Mouse (Mus musculus): ENCODE measurements around the gene Asap3. TPM values are rescaled to one million over a fixed set of nuclear protein-coding genes. Genes with fewer than 3 reads are reported as not detected.
A peak's percentile ranks its signal among the peaks of the same experiment; 100 is the strongest.

The Asap3 gene
- polyA plus RNA-seq, 1 experiment from 2014 or later: 11.8 TPM

- Histone ChIP-seq H3K4me1 (peaks cover 50% of the 10 kb centered on the region), H3K4me3 (0 out of 2 replicates have a peak overlapping the region, but pooled peaks have one; percentile 68)
These were observed 31.7 kb upstream of the Asap3 start for GRCm38 (mm10) chr4:136174216-136175193.

GRCm38 (mm10) chr4:136176022-136176552, 30.1 kb upstream of the Asap3 start:
- Histone ChIP-seq H3K27me3 (no peaks in the 10 kb centered on the region; the same call in 1 of the 2 replicates), H3K36me3 (no peaks in the 10 kb centered on the region), H3K4me2 (replicated peaks) (no peak overlapping the region), H3K9ac (peak overlapping the region; percentile 42; the same call in 1 of the 2 replicates), H3K27ac (no peak overlapping the region), H3K9me3 (replicated peaks) (no peaks in the 10 kb centered on the region), H3K4me3 (no peak overlapping the region), H3K4me1 (peaks cover 66% of the 10 kb centered on the region)
- 68% methylated on average over 10 of the region's 10 CpGs for WGBS
- no peak for ATAC-seq (ENCODE audit: low FRiP score)

More at GRCm38 (mm10) chr4:136174216-136175193, 31.7 kb upstream of the Asap3 start:
- H3K27ac ChIP-seq: no peak overlapping the region
- peak overlapping the region; percentile 100 for H3K4me2 ChIP-seq (replicated peaks)
- H3K36me3 ChIP-seq: no peaks in the 10 kb centered on the region
- no peaks in the 10 kb centered on the region for H3K9me3 ChIP-seq (replicated peaks)
- ATAC-seq (ENCODE audit: low FRiP score): no peak
- no peaks in the 10 kb centered on the region; the same call in 1 of the 2 replicates for H3K27me3 ChIP-seq
- no peak overlapping the region for H3K9ac ChIP-seq
- 68% methylated on average over 13 of the region's 13 CpGs for WGBS

- Histone ChIP-seq H3K9me3 (replicated peaks) (no peaks in the 10 kb centered on the region), H3K27me3 (no peaks in the 10 kb centered on the region; the same call in 1 of the 2 replicates), H3K4me2 (replicated peaks) (peak overlapping the region; percentile 17; the same call in 1 of the 2 replicates), H3K4me3 (no peak overlapping the region), H3K36me3 (no peaks in the 10 kb centered on the region), H3K27ac (peak overlapping the region; percentile 77), H3K4me1 (peaks cover 63% of the 10 kb centered on the region), H3K9ac (0 out of 2 replicates have a peak overlapping the region, but pooled peaks have one; percentile 42)
- WGBS: 38% methylated on average over 8 of the region's 8 CpGs
- ATAC-seq (ENCODE audit: low FRiP score): no peak; the same call in 1 of the 2 replicates
These were observed 28.9 kb upstream of the Asap3 start for GRCm38 (mm10) chr4:136177244-136177611.

DNA sequence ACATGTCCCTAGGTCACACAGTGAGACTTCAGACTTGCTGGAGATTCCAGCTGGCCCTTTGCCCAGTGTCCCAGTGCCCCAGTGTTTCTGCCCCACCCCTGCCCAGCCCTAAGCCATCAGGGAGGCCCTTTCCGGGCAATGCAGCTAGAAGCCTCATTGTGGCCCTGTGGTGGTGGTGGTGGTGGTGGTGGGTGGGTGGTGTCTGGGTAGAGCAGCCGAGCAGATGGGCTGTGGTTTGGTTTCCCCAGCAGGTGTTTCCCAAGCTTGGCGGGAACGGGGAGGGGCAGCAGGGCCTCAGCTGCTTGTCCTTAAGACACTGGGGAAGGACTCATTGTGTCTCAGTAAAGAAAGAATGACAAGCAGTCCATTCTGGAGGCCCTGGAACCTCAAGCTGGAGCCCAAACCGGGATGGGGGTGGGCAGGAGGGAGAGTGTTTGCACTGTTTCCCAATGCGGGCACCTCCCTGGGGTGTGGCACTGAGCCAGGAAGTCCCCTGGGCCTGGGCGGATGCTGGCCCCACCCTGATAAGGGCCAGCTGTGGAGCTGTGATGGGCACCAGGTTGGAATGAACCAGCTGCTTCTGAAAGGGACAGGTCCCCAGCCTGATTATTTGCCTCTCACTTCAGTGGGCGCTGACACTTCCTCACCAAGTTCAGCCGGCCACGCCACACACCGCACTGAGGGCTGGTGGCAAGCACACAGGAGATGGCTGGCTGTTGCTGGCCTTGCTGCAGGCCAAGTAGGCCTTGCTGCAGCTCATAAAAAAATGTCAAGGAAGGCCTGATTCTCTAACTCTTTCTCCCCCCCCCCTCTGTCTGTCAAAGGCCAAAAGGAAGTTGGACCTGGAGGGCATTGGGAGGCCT, 28.3 kb upstream of the Asap3 start:
- no peaks in the 10 kb centered on the region; the same call in 1 of the 2 replicates for H3K27me3 ChIP-seq
- no peaks in the 10 kb centered on the region for H3K36me3 ChIP-seq
- H3K27ac ChIP-seq: peak overlapping the region; percentile 77
- 50% methylated on average over 11 of the region's 11 CpGs for WGBS
- H3K4me2 ChIP-seq (replicated peaks): 0 out of 2 replicates have a peak overlapping the region, but pooled peaks have one; percentile 17
- peaks cover 61% of the 10 kb centered on the region for H3K4me1 ChIP-seq
- peak; percentile 46 for ATAC-seq (ENCODE audit: low FRiP score)
- H3K9ac ChIP-seq: no peak overlapping the region
- no peak overlapping the region for H3K4me3 ChIP-seq
- H3K9me3 ChIP-seq (replicated peaks): no peaks in the 10 kb centered on the region

DNA sequence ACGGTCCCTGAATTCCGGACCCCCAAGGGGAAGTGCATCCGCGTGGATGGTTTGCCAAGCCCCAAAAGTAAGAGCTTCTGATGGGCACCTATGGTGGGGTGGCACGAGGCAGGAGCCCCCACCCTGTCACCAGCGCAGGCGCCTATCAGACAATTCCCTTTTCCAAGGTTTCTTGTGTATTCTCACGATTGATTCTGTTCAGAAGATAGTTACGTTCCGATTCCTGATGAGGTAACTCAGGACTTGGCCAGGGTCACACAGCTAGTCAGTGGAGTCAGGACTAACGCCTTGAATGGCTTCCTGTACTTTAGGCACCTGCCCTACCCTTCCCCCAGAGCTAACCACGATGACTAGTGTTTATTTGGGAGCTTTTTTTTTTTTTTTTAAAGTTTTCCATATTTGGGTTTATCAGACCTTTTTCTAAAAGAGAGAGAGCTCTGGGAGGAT, 27.7 kb upstream of the Asap3 start:
- ATAC-seq (ENCODE audit: low FRiP score): no peak
- Histone ChIP-seq H3K27me3 (no peaks in the 10 kb centered on the region; the same call in 1 of the 2 replicates), H3K9ac (no peak overlapping the region), H3K4me1 (peaks cover 55% of the 10 kb centered on the region), H3K36me3 (no peaks in the 10 kb centered on the region), H3K4me3 (no peak overlapping the region), H3K27ac (peak overlapping the region; percentile 77), H3K4me2 (replicated peaks) (no peak overlapping the region), H3K9me3 (replicated peaks) (no peaks in the 10 kb centered on the region)
- 88% methylated on average over 12 of the region's 12 CpGs for WGBS

DNA sequence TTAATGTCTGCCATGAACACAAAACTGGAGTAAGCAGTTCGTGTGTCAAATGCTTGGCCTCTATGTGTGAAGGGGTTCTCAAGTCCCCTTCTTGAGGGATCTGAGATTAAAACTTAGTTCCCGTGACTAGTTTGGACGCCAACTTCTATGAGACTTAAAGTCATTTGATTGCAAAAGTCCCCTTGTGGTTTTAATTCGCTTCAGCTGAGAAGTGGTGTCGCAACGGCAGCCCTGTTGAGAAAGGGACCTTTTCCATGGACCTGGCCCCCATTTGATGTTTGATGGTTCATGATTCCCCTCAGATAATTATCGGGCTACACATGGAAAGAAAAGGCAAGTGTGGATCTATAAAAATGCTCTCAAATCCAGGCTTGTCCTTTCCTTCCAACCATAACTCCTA, 26.7 kb upstream of the Asap3 start:
- H3K9me3 ChIP-seq (replicated peaks): no peaks in the 10 kb centered on the region
- no peak overlapping the region for H3K9ac ChIP-seq
- peaks cover 46% of the 10 kb centered on the region for H3K4me1 ChIP-seq
- no peak for ATAC-seq (ENCODE audit: low FRiP score)
- no peak overlapping the region for H3K4me3 ChIP-seq
- peak overlapping the region; percentile 54 for H3K4me2 ChIP-seq (replicated peaks)
- no peak overlapping the region for H3K27ac ChIP-seq
- WGBS: 88% methylated on average over 7 of the region's 7 CpGs
- H3K27me3 ChIP-seq: no peaks in the 10 kb centered on the region
- H3K36me3 ChIP-seq: no peaks in the 10 kb centered on the region

DNA sequence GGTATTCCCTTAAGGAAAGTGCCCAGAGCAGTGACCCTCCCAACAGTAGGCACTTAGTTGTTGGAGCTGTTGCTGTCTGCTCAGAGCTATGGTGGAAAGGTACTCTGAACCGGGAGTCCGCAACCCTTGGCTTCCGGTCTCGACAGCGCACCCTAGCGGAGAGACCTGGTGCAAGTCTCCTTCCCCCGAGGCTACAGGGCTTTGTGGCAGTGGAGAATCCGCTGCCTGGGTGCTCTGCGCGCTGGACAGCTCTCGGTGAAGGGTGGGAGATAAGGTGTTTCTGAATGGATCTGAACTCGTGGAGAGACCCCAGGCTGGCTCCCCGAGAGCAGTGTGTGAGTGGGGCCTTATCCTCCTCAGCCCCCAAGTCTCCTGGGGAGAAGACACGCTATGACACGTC, 26.2 kb upstream of the Asap3 start:
- Histone ChIP-seq H3K4me1 (peaks cover 40% of the 10 kb centered on the region), H3K27me3 (no peaks in the 10 kb centered on the region), H3K4me3 (peak overlapping the region; percentile 31), H3K36me3 (no peaks in the 10 kb centered on the region), H3K9ac (peak overlapping the region; percentile 55), H3K27ac (no peak overlapping the region), H3K9me3 (replicated peaks) (no peaks in the 10 kb centered on the region), H3K4me2 (replicated peaks) (peak overlapping the region; percentile 54)
- ATAC-seq (ENCODE audit: low FRiP score): peak; percentile 14; the same call in 1 of the 2 replicates
- WGBS: 3% methylated on average over 15 of the region's 15 CpGs

DNA sequence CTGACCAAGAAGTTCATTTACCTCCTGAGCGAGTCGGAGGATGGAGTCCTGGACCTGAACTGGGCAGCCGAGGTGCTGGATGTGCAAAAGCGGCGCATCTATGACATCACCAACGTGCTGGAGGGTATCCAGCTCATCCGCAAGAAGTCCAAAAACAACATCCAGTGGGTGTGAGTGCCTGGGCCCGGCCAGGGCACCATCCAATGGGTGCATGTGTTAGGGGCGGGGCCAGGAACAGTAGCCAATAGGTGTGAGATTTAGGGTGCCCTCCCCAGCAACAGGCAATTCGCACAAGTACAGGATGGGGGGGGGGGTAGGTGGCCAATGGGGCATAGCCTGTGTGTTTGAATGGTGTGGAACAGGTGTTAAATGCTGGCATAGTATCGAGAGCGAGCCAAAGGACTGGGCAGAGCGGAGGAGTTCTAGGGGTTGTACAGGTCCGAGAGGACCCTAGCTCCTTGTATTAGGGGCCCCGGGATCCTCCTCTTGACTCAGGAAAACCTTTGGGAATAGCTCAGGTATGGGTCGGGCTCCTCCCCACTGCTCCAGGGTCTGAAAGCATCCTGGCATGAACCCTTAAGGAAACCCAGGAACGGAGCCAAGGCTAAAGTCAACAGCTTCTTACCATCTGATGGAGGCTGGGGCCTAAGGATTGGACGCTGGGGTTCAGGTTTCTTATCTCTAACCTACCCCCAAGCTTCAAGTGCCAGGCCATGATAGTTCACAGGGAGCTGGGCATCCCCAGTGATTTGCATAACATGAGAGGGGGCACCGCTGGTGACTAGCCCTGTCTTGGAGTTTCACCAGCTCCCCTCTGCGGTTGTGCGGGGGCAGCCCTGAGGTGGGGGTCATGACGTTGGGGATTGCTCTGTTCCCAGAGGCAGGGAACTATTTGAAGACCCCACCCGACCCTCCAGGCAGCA, 25.5 kb upstream of the Asap3 start:
- H3K4me3 ChIP-seq: peak overlapping the region; percentile 31
- H3K27me3 ChIP-seq: no peaks in the 10 kb centered on the region
- peak; percentile 62 for ATAC-seq (ENCODE audit: low FRiP score)
- H3K9me3 ChIP-seq (replicated peaks): no peaks in the 10 kb centered on the region
- no peaks in the 10 kb centered on the region for H3K36me3 ChIP-seq
- WGBS: 18% methylated on average over 23 of the region's 23 CpGs
- peak overlapping the region; percentile 54 for H3K4me2 ChIP-seq (replicated peaks)
- H3K4me1 ChIP-seq: peaks cover 40% of the 10 kb centered on the region
- no peak overlapping the region for H3K27ac ChIP-seq
- H3K9ac ChIP-seq: peak overlapping the region; percentile 55

GRCm38 (mm10) chr4:136181367-136181766, 24.8 kb upstream of the Asap3 start:
- Histone ChIP-seq H3K27ac (no peak overlapping the region), H3K4me1 (peaks cover 35% of the 10 kb centered on the region), H3K36me3 (no peaks in the 10 kb centered on the region), H3K9me3 (replicated peaks) (no peaks in the 10 kb centered on the region), H3K4me2 (replicated peaks) (peak overlapping the region; percentile 54), H3K4me3 (no peak overlapping the region), H3K9ac (0 out of 2 replicates have a peak overlapping the region, but pooled peaks have one; percentile 13), H3K27me3 (no peaks in the 10 kb centered on the region)
- ATAC-seq (ENCODE audit: low FRiP score): no peak
- WGBS: 32% methylated on average over 12 of the region's 12 CpGs

DNA sequence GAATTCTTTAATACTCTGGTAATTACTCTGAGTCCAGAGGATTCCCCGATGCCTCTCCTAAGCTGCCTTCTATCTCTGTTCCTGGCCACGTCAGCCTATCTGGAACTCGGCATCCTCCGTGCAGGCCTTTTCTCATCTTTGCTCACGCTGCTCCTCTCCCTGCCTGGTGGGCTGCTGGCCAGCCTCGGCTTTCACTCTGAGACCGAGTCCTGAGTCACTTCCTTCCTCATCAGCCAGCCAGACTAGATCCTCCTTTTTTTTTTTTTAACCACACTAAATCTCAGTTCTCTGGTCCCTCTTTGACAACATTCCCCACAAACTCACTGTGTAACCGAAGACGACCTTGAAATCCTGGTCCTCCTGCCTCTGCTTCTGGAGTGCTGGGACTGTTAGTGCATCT, 20.8 kb upstream of the Asap3 start:
- H3K4me1 ChIP-seq: peaks cover 8% of the 10 kb centered on the region; the same call in 1 of the 2 replicates
- WGBS: 87% methylated on average over 9 of the region's 9 CpGs
- no peak overlapping the region for H3K9ac ChIP-seq

DNA sequence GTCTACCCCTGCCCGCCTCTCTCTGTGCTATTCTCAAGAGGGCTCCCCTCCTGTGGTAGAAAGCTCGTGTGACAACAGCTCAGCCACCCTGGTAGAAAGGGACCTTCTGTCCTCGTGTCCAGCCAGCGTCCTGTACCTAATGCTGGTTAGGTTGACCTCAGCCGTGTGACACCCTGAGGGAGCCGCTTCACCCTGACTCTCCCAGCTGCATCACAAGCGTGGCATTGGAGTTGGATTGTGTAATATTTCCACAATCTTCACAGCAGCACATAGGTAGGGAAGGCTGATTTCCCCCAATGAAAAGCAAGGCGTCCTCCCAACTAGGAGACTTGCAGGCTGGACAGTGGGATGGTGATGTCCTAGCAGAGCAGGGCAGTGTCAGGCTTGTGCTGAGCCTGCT, 19.9 kb upstream of the Asap3 start:
- WGBS: 85% methylated on average over 8 of the region's 8 CpGs
- H3K4me2 ChIP-seq (replicated peaks): no peak overlapping the region
- no peak for ATAC-seq (ENCODE audit: low FRiP score)

More for the DNA sequence above, 20.8 kb upstream of the Asap3 start:
- H3K4me3 ChIP-seq: no peak overlapping the region
- H3K9me3 ChIP-seq (replicated peaks): no peaks in the 10 kb centered on the region
- H3K27me3 ChIP-seq: no peaks in the 10 kb centered on the region
- no peak overlapping the region for H3K27ac ChIP-seq
- peaks cover 6% of the 10 kb centered on the region; the same call in 1 of the 2 replicates for H3K36me3 ChIP-seq
- ATAC-seq (ENCODE audit: low FRiP score): no peak
- H3K4me2 ChIP-seq (replicated peaks): no peak overlapping the region

More for the DNA sequence above, 19.9 kb upstream of the Asap3 start:
- Histone ChIP-seq H3K4me3 (no peak overlapping the region), H3K9me3 (replicated peaks) (no peaks in the 10 kb centered on the region), H3K9ac (no peak overlapping the region), H3K4me1 (no peaks in the 10 kb centered on the region), H3K36me3 (peaks cover 8% of the 10 kb centered on the region; the same call in 1 of the 2 replicates), H3K27me3 (no peaks in the 10 kb centered on the region), H3K27ac (no peak overlapping the region)

Data from hindbrain, embryonic 12.5 days (tissue).